Mouse (Mus musculus) spleen, postnatal 14 days (tissue): ENCODE measurements around the gene Polr2i.
"Not testable (repeated sequence)": the region's sequence is repeated elsewhere in the genome, so short reads cannot be mapped to it uniquely, and the experiment has no call there.

ENCODE experiments used
- DNase-seq, 2 experiments: peaks; one replicate each; pipeline ENCODE4 v3.0.0; 2021 to 2022; ENCODE audit warnings: low spot score in 2 of 2

Polr2i gene

GRCm38 (mm10) chr7:30231669-30232454, at the start of gene Polr2i, which contains the start of gene Tbcb:
Gene Polr2i (plus strand): TSS chr7:30231948.
Gene Tbcb (minus strand): TSS chr7:30232272.
- peak; percentile 88 to 92 for DNase-seq

- DNase-seq, result not testable (repeated sequence)
Measured at GRCm38 (mm10) chr7:30183189-30183588, 48.6 kb upstream of the Polr2i start.

- peak; percentile 65 to 78 for DNase-seq
Measured at GRCm38 (mm10) chr7:30183879-30184289, 47.9 kb upstream of the Polr2i start, which contains the start of gene Cox7a1. Gene Cox7a1 (plus strand): TSS chr7:30184144.

GRCm38 (mm10) chr7:30184641-30185348, 47.0 kb upstream of the Polr2i start:
- no peak for DNase-seq

- DNase-seq, result no peak
Measured at GRCm38 (mm10) chr7:30188344-30189115, 43.2 kb upstream of the Polr2i start.

- no peak for DNase-seq
Measured at GRCm38 (mm10) chr7:30189116-30189491, 42.6 kb upstream of the Polr2i start.

- DNase-seq, result no peak
Measured at GRCm38 (mm10) chr7:30192088-30192487, 39.7 kb upstream of the Polr2i start.

- DNase-seq, result no peak
Measured at GRCm38 (mm10) chr7:30193013-30193412, 38.7 kb upstream of the Polr2i start.

- peak; percentile 73 to 74 for DNase-seq
Measured at GRCm38 (mm10) chr7:30193581-30194100, 38.1 kb upstream of the Polr2i start.

GRCm38 (mm10) chr7:30194101-30194831, 37.5 kb upstream of the Polr2i start:
- DNase-seq, result no peak

GRCm38 (mm10) chr7:30194884-30195283, 36.9 kb upstream of the Polr2i start:
- peak; percentile 89 to 93 for DNase-seq

GRCm38 (mm10) chr7:30195461-30195860, 36.3 kb upstream of the Polr2i start:
- DNase-seq, result no peak

GRCm38 (mm10) chr7:30196171-30196570, 35.6 kb upstream of the Polr2i start:
- DNase-seq, result no peak

GRCm38 (mm10) chr7:30197592-30198129, 34.1 kb upstream of the Polr2i start:
- DNase-seq, result no peak

- DNase-seq, result peak in 1 of 2 experiments; percentile 52
Measured at GRCm38 (mm10) chr7:30198481-30198971, 33.2 kb upstream of the Polr2i start, which contains the start of gene Capns1. Gene Capns1 (minus strand): TSS chr7:30198811.

- no peak for DNase-seq
Measured at GRCm38 (mm10) chr7:30199498-30200139, 32.1 kb upstream of the Polr2i start.

GRCm38 (mm10) chr7:30200200-30200599, 31.5 kb upstream of the Polr2i start:
- DNase-seq, result no peak

GRCm38 (mm10) chr7:30200661-30201060, 31.1 kb upstream of the Polr2i start:
- DNase-seq, result not testable (repeated sequence)

GRCm38 (mm10) chr7:30202895-30203690, 28.7 kb upstream of the Polr2i start:
- no peak for DNase-seq
